Mouse (Mus musculus): ENCODE data around the gene Grhl1. TPM values are rescaled to one million over a fixed set of nuclear protein-coding genes. Genes with fewer than 3 reads are reported as not detected.

The Grhl1 gene
- polyA plus RNA-seq, 1 experiment: 0.79 TPM

GRCm38 (mm10) chr12:24619436-24619835 is 47.4 kb downstream of the Grhl1 start:
- TF ChIP-seq GATA1 (IDR thresholded peaks at IDR 0.05; ENCODE audit: low read length): no peak

DNA sequence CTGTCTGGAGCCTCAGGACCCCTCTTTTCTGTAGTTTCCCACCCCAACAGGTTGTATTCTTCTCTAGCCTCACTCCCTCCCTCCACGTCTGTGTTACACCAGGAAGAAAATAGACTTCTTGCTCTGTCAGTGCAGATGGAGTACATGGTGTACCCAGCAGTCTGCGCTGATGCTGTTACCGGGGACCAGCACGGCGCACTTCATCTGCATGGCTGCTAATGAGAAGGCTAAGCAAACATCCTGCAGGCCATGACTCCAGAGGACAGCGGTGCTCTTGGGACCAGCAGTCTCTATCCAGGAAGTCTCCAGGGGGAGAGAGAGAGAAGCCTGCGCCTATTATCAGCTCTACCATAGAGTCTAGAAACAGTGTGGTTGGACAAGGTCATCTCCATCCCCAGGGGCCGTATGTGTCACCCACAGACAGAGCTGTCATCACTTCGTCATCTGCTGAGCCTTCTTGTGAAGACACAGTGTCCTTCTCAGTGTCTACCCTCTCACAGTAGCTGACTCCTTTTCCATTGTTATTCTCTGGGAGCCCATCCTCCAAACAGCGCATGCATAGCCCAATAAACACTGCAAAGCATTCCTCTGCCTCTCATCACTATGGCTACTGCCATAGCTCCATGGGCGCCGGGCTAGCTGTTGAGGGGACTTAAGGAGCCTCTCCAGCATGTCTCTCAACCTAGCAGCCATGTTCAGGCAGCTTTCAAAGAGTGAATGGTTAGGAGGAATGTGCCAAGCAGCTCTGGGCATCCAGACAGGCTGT is 51.6 kb downstream of the Grhl1 start:
- TF ChIP-seq GATA1 (IDR thresholded peaks at IDR 0.05; ENCODE audit: low read length): no peak

DNA sequence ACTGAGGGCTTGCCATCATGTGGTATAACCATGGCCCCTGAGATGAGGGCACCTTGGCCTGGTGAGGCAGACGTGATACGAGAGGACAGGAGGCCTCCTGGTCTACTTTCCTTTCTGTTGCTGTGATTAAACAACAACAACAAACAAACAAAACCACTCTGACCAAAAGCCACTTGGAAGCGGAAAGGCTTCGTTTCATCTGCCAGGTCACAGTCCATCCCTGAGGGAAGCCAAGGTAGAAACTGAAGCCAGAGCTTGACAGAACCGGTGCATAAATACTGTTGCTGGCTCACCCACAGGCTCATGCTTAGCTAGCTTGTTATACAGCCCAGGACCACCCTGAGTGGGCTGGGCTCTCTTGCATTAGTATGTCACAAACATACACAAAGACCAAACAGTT is 54.3 kb downstream of the Grhl1 start:
- TF ChIP-seq GATA1 (IDR thresholded peaks at IDR 0.05; ENCODE audit: low read length): no peak

DNA sequence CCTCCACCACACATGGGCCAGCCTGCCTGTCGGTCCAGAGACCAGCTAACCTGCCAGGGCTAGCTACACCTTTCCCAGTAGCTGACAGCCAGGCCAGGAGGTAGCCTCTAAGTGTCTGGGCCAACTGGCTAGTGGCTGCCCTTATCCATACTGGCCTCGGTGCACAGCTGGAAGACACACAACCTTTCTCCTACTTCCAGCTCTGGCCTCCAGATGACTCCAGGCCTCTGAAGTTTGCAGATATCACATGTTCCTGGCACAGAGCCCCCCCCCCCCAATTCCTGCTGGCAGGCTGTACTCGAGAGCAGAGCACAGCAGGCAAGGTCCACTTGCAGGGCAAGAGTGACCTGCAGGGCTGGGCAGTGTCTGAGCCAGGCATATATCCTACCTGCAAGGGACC is 55.1 kb downstream of the Grhl1 start:
- TF ChIP-seq GATA1 (IDR thresholded peaks at IDR 0.05; ENCODE audit: low read length): no peak

DNA sequence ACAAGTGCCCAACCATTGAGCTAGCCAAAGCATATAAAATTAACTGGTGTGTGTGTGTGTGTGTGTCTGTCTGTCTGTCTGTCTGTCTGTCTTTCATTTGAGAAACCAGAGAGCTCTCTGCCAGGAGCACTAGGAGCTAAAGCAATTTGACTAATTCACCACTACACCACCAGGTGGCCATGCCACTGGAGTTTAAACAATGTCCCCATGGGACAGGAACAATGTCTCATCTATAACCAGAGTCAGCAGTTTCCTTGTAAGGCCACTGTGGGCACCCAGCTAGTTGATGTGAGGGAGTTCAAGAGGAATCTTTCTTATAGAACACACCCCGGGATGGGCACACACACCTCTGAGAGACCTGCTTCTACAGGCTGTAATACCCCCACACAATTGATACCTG is 58.1 kb downstream of the Grhl1 start:
- TF ChIP-seq GATA1 (IDR thresholded peaks at IDR 0.05; ENCODE audit: low read length): no peak

DNA sequence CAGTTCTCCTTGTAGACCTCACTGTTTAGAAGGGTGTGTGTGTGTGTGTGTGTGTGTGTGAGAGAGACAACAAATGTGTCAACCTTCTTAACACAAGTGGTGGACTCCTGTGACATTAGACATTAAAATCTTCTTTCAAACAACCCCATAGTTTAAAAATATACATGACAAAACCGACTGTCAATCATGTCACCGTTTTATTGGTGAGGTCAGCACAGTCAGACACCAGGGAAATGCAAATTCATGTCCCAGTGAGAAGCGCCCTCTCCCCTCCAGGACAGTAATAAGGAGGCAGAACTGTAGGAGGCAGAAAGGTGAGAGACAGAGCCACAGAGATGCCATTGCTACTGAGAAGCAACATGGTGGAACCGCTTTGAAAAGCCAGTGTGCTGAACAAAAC is 60.3 kb downstream of the Grhl1 start:
- TF ChIP-seq GATA1 (IDR thresholded peaks at IDR 0.05; ENCODE audit: low read length): no peak

GRCm38 (mm10) chr12:24633753-24634191 is 61.7 kb downstream of the Grhl1 start:
- no peak for TF ChIP-seq GATA1 (IDR thresholded peaks at IDR 0.05; ENCODE audit: low read length)

DNA sequence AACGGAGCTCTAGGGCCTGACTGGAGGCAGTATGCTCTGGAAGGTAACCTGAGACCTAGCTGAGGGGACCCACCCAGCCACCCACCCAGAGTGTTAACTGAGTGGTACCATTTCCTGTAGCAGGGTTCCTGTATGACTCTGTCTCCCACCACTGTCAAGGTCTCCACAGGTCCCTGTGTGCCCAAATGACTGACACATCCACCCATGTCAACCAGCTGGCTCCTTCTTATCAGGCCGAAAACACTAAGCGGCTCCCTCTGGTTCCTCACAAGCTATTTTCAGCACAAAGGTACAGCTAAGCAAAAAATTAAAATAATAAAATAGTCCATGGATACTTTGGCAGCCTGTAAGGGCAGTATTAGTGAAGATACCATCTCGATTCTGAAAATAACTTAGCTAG is 62.1 kb downstream of the Grhl1 start:
- TF ChIP-seq GATA1 (IDR thresholded peaks at IDR 0.05; ENCODE audit: low read length): no peak

GRCm38 (mm10) chr12:24634648-24635047 is 62.6 kb downstream of the Grhl1 start:
- TF ChIP-seq GATA1 (IDR thresholded peaks at IDR 0.05; ENCODE audit: low read length): no peak

DNA sequence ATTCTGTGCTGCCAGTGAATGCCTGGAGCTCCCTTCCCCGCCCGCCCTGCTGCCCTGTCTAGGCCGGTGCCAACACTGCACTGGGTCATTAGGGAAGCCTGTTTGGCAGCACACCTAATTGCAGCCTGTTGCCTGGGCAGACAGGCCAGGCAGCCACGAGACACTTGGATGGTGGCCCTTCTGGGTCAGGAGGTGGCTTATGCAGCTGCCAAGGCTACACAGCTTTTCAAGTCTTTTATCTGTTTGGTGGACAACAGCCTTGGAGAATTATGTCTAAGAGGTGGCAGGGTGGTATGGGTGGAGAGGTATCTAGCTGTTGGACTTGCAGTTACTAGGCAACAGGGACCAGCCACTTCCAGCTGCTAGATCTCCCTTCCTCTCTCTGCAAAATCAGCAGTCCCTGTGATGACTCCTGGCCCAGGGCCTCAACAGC is 70.3 kb downstream of the Grhl1 start:
- no peak for TF ChIP-seq GATA1 (IDR thresholded peaks at IDR 0.05; ENCODE audit: low read length)

GRCm38 (mm10) chr12:24644125-24644571 is 72.1 kb downstream of the Grhl1 start:
- TF ChIP-seq GATA1 (IDR thresholded peaks at IDR 0.05; ENCODE audit: low read length): peak; percentile 58

DNA sequence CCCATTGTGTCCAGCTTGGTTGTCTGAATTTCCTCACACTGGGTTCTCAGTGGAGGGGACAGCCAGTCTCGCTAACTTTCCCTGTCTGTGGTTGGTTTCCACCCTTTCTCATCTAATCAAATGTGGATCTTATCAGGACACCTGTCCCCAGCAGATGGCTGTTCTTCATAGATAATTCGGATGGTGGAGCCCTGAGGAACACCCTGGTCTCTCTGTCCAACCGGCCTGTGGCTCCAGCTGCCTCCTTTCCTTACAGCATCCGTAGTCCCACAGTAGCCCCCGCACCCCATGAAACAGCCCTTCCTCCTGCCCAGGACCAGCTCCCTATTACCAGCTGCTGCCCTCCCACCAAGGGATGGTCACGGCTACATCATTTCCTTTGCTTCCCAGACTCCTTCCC is 73.8 kb downstream of the Grhl1 start:
- peak; percentile 78 for TF ChIP-seq GATA1 (IDR thresholded peaks at IDR 0.05; ENCODE audit: low read length)

- TF ChIP-seq GATA1 (IDR thresholded peaks at IDR 0.05; ENCODE audit: low read length): no peak
Measured at GRCm38 (mm10) chr12:24648094-24648493, 76.0 kb downstream of the Grhl1 start.

DNA sequence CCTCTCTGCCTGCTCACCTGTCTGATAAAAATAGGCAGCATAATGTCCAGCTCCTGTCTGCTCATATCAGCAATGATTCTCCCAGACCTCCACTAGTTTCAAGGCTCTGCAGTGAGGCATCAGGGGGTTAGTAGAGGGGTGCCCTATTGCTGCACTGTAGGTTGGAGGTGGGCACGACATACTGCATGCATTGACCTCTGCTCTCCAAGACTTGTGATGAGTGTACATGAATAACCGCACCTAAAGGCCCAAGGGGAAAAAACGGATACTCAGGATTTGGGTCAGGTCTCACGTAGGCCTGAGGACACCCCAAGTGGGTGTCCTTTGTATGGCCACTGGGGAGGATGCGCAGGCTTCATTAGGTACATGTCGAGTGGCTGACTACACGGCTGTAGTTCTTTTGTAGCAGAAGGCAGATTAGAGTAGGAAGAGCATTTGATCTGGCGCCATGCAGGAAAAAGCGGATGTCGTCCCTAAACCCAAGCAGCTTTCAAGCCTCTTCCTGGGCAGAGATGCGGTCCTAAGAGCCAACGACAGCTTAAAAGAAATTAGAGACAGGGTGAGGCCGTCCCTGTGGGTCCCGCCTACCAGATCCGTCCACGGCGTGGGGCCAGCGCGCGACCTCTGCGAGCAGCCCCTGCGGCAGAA is 78.5 kb downstream of the Grhl1 start:
- no peak for TF ChIP-seq GATA1 (IDR thresholded peaks at IDR 0.05; ENCODE audit: low read length)

GRCm38 (mm10) chr12:24651063-24651557 is 79.0 kb downstream of the Grhl1 start, which contains the start of gene Klf11:
Gene Klf11, plus strand, starts transcription at chr12:24651274.
- TF ChIP-seq GATA1 (IDR thresholded peaks at IDR 0.05; ENCODE audit: low read length): no peak

DNA sequence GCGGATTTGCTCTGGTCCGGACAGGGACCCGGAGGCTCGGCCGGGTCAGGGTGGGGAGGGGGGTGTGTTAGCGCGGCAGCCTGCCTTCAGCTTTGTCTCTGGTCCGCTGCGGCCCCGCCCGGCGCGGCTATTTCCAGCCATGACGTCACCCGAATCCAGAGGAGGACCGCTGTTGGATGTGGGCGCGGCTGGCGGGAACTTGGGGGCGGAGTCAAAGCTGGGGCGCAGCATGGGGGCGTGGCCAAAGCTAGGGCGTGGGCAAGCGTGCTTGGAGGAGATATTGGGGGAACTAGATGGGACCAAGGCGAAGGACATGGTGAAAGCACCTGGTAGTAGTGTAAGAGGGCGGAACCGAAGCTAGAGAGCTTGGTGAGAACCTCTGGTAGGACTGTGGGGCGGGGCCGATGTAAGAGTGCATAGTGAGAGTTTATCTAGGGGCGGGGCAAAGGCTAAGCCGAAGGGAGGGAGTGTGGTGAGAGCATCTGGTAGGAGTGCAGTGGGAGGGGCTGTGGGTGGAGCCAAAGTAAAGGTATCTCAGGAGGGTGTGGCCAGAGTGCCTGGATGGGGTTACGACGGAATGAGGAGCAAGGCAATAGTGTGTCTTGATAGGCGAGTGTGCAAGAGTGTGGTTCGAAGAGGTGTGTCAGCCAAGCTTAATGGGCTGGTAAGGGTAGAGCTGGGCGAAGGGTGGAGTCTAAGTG is 79.7 kb downstream of the Grhl1 start:
- TF ChIP-seq GATA1 (IDR thresholded peaks at IDR 0.05; ENCODE audit: low read length): no peak

Data from G1E-ER4 (cell line).